In the genomic region with DNA sequence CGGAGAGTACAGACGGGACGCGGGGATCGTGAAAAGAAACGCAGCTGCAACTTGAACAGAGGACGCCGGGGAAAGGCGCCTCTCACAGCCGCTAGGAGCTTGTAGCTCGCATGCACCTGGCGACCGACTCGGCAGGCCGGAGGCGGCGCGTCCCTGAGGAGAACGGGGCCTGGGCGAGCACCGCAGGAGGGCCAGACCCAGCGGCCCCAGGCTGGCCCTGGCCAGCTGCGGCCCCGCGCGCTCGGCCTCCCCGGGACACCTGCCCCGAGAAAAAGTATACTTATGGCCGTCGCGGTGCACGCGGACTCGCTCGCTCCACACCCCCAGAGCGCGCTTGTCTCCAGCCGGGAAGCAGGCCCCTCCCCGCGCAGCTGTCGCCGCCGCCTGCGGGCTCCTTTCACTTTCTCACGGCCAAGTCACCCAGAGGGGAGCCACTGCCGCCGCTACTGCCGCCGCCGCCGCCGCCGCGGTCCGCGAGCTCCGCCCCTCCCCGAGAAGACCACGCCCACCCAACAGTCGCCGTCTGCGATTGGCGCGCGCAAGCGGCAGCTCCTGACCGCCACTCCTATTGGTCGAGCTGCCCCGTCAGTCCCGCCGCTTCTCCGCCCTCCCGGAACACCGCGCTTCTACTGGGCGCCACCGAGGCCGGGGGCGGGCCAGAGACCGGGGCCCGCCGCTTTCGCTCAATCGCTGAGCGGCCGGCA, we compare ENCODE assay signal across 8 mouse cellular contexts. TPM values are rescaled to one million over a fixed set of nuclear protein-coding genes. Genes with fewer than 3 reads are reported as not detected.
DNase-seq lines count a peak whose midpoint lies in the region; ATAC-seq and TF ChIP-seq lines count a peak whose summit lies in the region.

No protein-coding gene starts in this region.

- no peaks in the 10 kb centered on the region for H3K79me3 ChIP-seq in C2C12 (ENCODE audit: low read depth)

- peak overlapping the region; percentile 88 for H3K9ac ChIP-seq in heart, embryonic 12.5 days
- H3K9ac ChIP-seq in kidney, postnatal 0 days (ENCODE audit: low read depth, low read length) = peak overlapping the region; percentile 70
- peak overlapping the region; percentile 80 for H3K9ac ChIP-seq in liver, embryonic 11.5 days (ENCODE audit: low read depth, low read length)
- H3K9ac ChIP-seq in stomach, embryonic 14.5 days (replicated peaks; ENCODE audit: low read depth, low read length) = peak overlapping the region; percentile 76

- H3K27ac ChIP-seq in heart, embryonic 12.5 days (ENCODE audit: poor library complexity, severe bottlenecking) = peak overlapping the region; percentile 97
- peak overlapping the region; percentile 96 for H3K27ac ChIP-seq in kidney, postnatal 0 days
- H3K27ac ChIP-seq in liver, embryonic 11.5 days (ENCODE audit: low read depth, low read length) = peak overlapping the region; percentile 94
- peak overlapping the region; percentile 98 for H3K27ac ChIP-seq in stomach, embryonic 14.5 days (ENCODE audit: low read length)

- ATAC-seq in heart, embryonic 12.5 days (ENCODE audit: insufficient number of reproducible peaks, low FRiP score) = peak; percentile 99
- peak; percentile 99 for ATAC-seq in kidney, postnatal 0 days (replicated peaks; ENCODE audit: low FRiP score, low read depth)
- ATAC-seq in liver, embryonic 11.5 days (replicated peaks; ENCODE audit: low FRiP score) = peak; percentile 98
- peak; percentile 99 for ATAC-seq in stomach, embryonic 14.5 days (ENCODE audit: insufficient number of reproducible peaks, insufficient read depth, low FRiP score, low read depth)

- H3K36me3 ChIP-seq in C2C12 (ENCODE audit: control insufficient read depth, insufficient read depth) = no peaks in the 10 kb centered on the region
- no peaks in the 10 kb centered on the region for H3K36me3 ChIP-seq in erythroblast, embryonic 14.5 days (ENCODE audit: control insufficient read depth)
- no peaks in the 10 kb centered on the region for H3K36me3 ChIP-seq in heart, embryonic 12.5 days
- H3K36me3 ChIP-seq in kidney, postnatal 0 days (ENCODE audit: insufficient read depth, low read length) = no peaks in the 10 kb centered on the region
- no peaks in the 10 kb centered on the region for H3K36me3 ChIP-seq in liver, embryonic 11.5 days (ENCODE audit: control insufficient read depth, insufficient read depth, low read length)
- no peaks in the 10 kb centered on the region for H3K36me3 ChIP-seq in stomach, embryonic 14.5 days (ENCODE audit: control insufficient read depth, insufficient read depth, low read length)

- peaks cover 37% of the 10 kb centered on the region for H3K4me1 ChIP-seq in erythroblast, embryonic 14.5 days (ENCODE audit: control insufficient read depth)
- peaks cover 28% of the 10 kb centered on the region for H3K4me1 ChIP-seq in heart, embryonic 12.5 days (replicated peaks)
- peaks cover 8% of the 10 kb centered on the region for H3K4me1 ChIP-seq in kidney, postnatal 0 days (replicated peaks; ENCODE audit: insufficient read depth, low read length)
- H3K4me1 ChIP-seq in liver, embryonic 11.5 days (replicated peaks; ENCODE audit: control insufficient read depth, insufficient read depth, low read length) = peaks cover 2% of the 10 kb centered on the region
- H3K4me1 ChIP-seq in stomach, embryonic 14.5 days (ENCODE audit: control insufficient read depth, insufficient read depth, low read length) = peaks cover 8% of the 10 kb centered on the region

- H3K27me3 ChIP-seq in C2C12 (ENCODE audit: control insufficient read depth, insufficient read depth, insufficient read length) = no peaks in the 10 kb centered on the region
- peaks cover 16% of the 10 kb centered on the region for H3K27me3 ChIP-seq in erythroblast, embryonic 14.5 days (ENCODE audit: control insufficient read depth)
- no peaks in the 10 kb centered on the region for H3K27me3 ChIP-seq in heart, embryonic 12.5 days (replicated peaks)
- H3K27me3 ChIP-seq in kidney, postnatal 0 days (ENCODE audit: insufficient read depth, low read length) = no peaks in the 10 kb centered on the region
- no peaks in the 10 kb centered on the region for H3K27me3 ChIP-seq in liver, embryonic 11.5 days (replicated peaks; ENCODE audit: control insufficient read depth, insufficient read depth, low read length)
- no peaks in the 10 kb centered on the region for H3K27me3 ChIP-seq in stomach, embryonic 14.5 days (ENCODE audit: control insufficient read depth, insufficient read depth, low read length)

- TF ChIP-seq CTCF in C2C12 (IDR thresholded peaks at IDR 0.05; ENCODE audit: control insufficient read depth, insufficient read depth, insufficient read length) = no peak
- TF ChIP-seq CTCF in brain, embryonic 14.5 days (IDR thresholded peaks at IDR 0.05; ENCODE audit: borderline replicate concordance, extremely low read depth, insufficient read depth, insufficient read length) = peak; percentile 25; the same call in 1 of the 2 replicates
- TF ChIP-seq CTCF in kidney, postnatal 0 days (IDR thresholded peaks at IDR 0.05; ENCODE audit: low read depth) = no peak; the same call in 1 of the 2 replicates

- peak overlapping the region; percentile 40 for H3K4me3 ChIP-seq in C2C12 (ENCODE audit: insufficient read depth, poor library complexity, severe bottlenecking)
- peak overlapping the region; percentile 91 for H3K4me3 ChIP-seq in erythroblast, embryonic 14.5 days (replicated peaks)
- peak overlapping the region; percentile 100 for H3K4me3 ChIP-seq in heart, embryonic 12.5 days
- peak overlapping the region; percentile 62 for H3K4me3 ChIP-seq in kidney, postnatal 0 days (replicated peaks; ENCODE audit: low read depth, low read length)
- H3K4me3 ChIP-seq in liver, embryonic 11.5 days (ENCODE audit: low read depth, low read length) = peak overlapping the region; percentile 91
- H3K4me3 ChIP-seq in stomach, embryonic 14.5 days (ENCODE audit: low read depth, low read length) = peak overlapping the region; percentile 69

- H3ac ChIP-seq in C2C12 (ENCODE audit: control insufficient read depth, insufficient read length, low read depth) = peak overlapping the region; percentile 66

- under 1% methylated on average over 84 of the region's 87 CpGs for WGBS in heart, embryonic 12.5 days
- under 1% methylated on average over 87 of the region's 87 CpGs for WGBS in kidney, postnatal 0 days
- WGBS in liver, embryonic 11.5 days = under 1% methylated on average over 84 of the region's 87 CpGs
- WGBS in stomach, embryonic 14.5 days = under 1% methylated on average over 73 of the region's 87 CpGs

- H3K79me2 ChIP-seq in C2C12 (ENCODE audit: control insufficient read depth, insufficient read depth) = peaks cover 10% of the 10 kb centered on the region

- peak overlapping the region; percentile 80 for H3K4me2 ChIP-seq in heart, embryonic 12.5 days
- peak overlapping the region; percentile 65 for H3K4me2 ChIP-seq in kidney, postnatal 0 days (ENCODE audit: low read length)
- H3K4me2 ChIP-seq in liver, embryonic 11.5 days = peak overlapping the region; percentile 69
- H3K4me2 ChIP-seq in stomach, embryonic 14.5 days (replicated peaks; ENCODE audit: low read depth, low read length) = peak overlapping the region; percentile 56

- no peaks in the 10 kb centered on the region for H3K9me3 ChIP-seq in erythroblast, embryonic 14.5 days (ENCODE audit: control insufficient read depth, low read length)
- no peaks in the 10 kb centered on the region for H3K9me3 ChIP-seq in heart, embryonic 12.5 days (replicated peaks)
- H3K9me3 ChIP-seq in kidney, postnatal 0 days (replicated peaks; ENCODE audit: low read length) = no peaks in the 10 kb centered on the region
- no peaks in the 10 kb centered on the region for H3K9me3 ChIP-seq in liver, embryonic 11.5 days (ENCODE audit: control insufficient read depth, low read length)
- no peaks in the 10 kb centered on the region for H3K9me3 ChIP-seq in stomach, embryonic 14.5 days (ENCODE audit: control insufficient read depth, low read depth, low read length)

- DNase-seq in brain, embryonic 14.5 days (ENCODE audit: low read depth) = peak; percentile 100
- peak; percentile 99 for DNase-seq in kidney, postnatal 0 days (ENCODE audit: low spot score)
- DNase-seq in liver, embryonic 11.5 days (ENCODE audit: low spot score) = peak; percentile 95
- peak; percentile 97 for DNase-seq in naive thymus-derived CD4-positive, alpha-beta T cell, adult 2 months (ENCODE audit: low read depth)

- peak; percentile 30; the same call in 1 of the 2 replicates for TF ChIP-seq POLR2A in brain, embryonic 14.5 days (IDR thresholded peaks at IDR 0.05; ENCODE audit: borderline replicate concordance, extremely low read depth, insufficient read depth, insufficient read length, poor library complexity, severe bottlenecking)

TF ChIP-seq in C2C12, 6 proteins besides CTCF, POLR2A, EP300 and RAD21:
- no peak for TF ChIP-seq MAX (IDR thresholded peaks at IDR 0.05)
- TF ChIP-seq MYOG (IDR thresholded peaks at IDR 0.05; ENCODE audit: control insufficient read depth, extremely low read depth, insufficient read length) = no peak
- no peak for TF ChIP-seq USF1 (IDR thresholded peaks at IDR 0.05; ENCODE audit: low read depth)
- TF ChIP-seq MYOD1 (IDR thresholded peaks at IDR 0.05; ENCODE audit: control insufficient read depth, insufficient read length, low read depth) = no peak
- no peak for TF ChIP-seq CEBPB (IDR thresholded peaks at IDR 0.05; ENCODE audit: low read depth)

RNA-seq across cellular contexts. Expression of a gene that starts 0.5 kb away (rescaled TPM):
- polyA plus RNA-seq in C2C12 (2012; fragmentation: generic; extraction: Trizol) = 7.5 TPM
- 55.5 and 56.4 TPM in 2 replicates for polyA plus RNA-seq in brain, embryonic 14.5 days (2012; rRNA removed)
- polyA plus RNA-seq in erythroblast, embryonic 14.5 days (2012) = 0.26 and 1.0 TPM in 2 replicates
- polyA plus RNA-seq in heart, embryonic 12.5 days (2016; fragmentation: Nextera tagmentation; extraction: Ambion mirVana) = 1.5 and 1.6 TPM in 2 replicates
- 2.5 and 2.6 TPM in 2 replicates for polyA plus RNA-seq in kidney, postnatal 0 days (2015; fragmentation: Nextera tagmentation; extraction: Ambion mirVana)
- 1.5 and 2.4 TPM in 2 replicates for polyA plus RNA-seq in liver, embryonic 11.5 days (2014; fragmentation: Nextera tagmentation; extraction: Ambion mirVana)
- polyA plus RNA-seq in stomach, embryonic 14.5 days (2014; fragmentation: Nextera tagmentation; extraction: Ambion mirVana) = 3.2 and 6.6 TPM in 2 replicates

Comparison
In these comparisons a context has a peak if more than half of its experiments do, and no peak if none do; other contexts are left out.
1. Peak in every context shown above with its lines: DNase-seq, ATAC-seq, H3K4me3 ChIP-seq and H3K27ac ChIP-seq.
2. H3K4me3 ChIP-seq: peak in every context shown above with its lines; median percentile 100 in heart, embryonic 12.5 days; 91 in erythroblast, embryonic 14.5 days; 91 in liver, embryonic 11.5 days; 69 in stomach, embryonic 14.5 days; 62 in kidney, postnatal 0 days; 40 in C2C12.